Mouse (Mus musculus): Measurements from ENCODE around the gene Sacs.

DNA sequence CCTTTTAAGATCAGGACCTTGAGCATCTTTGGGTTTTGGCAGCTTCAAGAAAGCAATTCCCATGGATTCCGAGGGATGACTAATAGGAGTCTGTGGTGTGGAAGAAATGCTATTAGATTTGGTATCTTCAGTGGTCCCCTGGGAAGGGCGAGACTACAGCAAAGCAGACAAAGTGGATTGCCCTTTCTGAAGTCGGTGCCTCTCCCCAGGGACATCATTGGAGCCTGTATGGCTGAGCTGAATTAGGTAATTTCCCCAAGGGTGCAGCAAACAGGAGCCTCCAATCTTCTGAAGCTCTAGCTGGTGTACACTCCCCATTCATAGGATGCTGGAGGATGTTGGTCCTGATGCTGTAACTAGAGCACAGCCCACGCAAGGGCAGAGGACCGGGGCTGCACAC is 847 bp upstream of the Sacs start:
- no peak for TF ChIP-seq POLR2A (IDR thresholded peaks at IDR 0.05; ENCODE audit: borderline replicate concordance, control insufficient read depth, low read depth, low read length)
- TF ChIP-seq CTCF (IDR thresholded peaks at IDR 0.05; ENCODE audit: control insufficient read depth, insufficient read depth, low read length) = no peak

Data from bone marrow, adult 2 months (tissue).